Mouse (Mus musculus): ENCODE measurements around the gene Fhl3.

DNA sequence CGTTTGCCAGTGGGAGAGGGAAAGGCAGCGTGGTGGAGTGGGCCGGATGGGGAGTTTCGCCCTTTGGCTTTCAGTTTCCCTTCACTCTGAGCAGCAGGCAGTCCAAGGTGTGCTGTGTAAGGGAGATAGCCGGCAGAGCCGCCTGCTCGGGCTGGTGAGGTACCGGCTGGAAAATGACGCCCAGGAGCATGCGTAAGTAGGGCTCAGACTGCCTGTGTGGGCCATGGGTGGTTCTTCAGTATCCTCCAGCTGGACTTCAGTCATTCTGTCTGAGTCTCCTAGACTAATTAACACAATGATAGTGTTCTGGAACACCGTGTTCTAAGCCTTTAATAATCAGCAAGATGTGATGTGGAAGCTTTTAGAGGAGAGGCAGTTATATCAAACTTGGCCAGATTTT lies 42.3 kb downstream of the Fhl3 start:
- TF ChIP-seq POLR2A (IDR thresholded peaks at IDR 0.05; ENCODE audit: borderline replicate concordance, control insufficient read depth, low read depth, low read length) = no peak
- TF ChIP-seq CTCF (IDR thresholded peaks at IDR 0.05; ENCODE audit: control insufficient read depth, insufficient read depth, low read length) = no peak

Measured in bone marrow, adult 2 months (tissue).